Mouse (Mus musculus) right cerebral cortex, postnatal 36 days (tissue): ENCODE measurements around the gene Gm12888.
"Not testable (repeated sequence)": the region's sequence is repeated elsewhere in the genome, so short reads cannot be mapped to it uniquely, and the experiment has no call there.

ENCODE experiments used
- DNase-seq, 2 experiments: peaks; one replicate each; pipeline ENCODE4 v3.0.0; 2022; ENCODE audit warnings: low spot score in 2 of 2, mixed read lengths in 1 of 2

Gene Gm12888

GRCm38 (mm10) chr4:121324817-121325216 lies at the start of gene Gm12888:
TSS of gene Gm12888 (minus strand) at chr4:121324917.
- DNase-seq, result not testable (repeated sequence)
